Mouse (Mus musculus): Measurements from ENCODE around the gene Gnmt.

GRCm38 (mm10) chr17:46685913-46686312 is 43.1 kb downstream of the Gnmt start:
- TF ChIP-seq GATA1 (IDR thresholded peaks at IDR 0.05; ENCODE audit: borderline replicate concordance, low read length) (no peak), FLI1 (IDR thresholded peaks at IDR 0.05; ENCODE audit: low read length) (no peak)
